Mouse (Mus musculus) intestine, embryonic 14.5 days (tissue): ENCODE measurements at regions not wholly inside any gene's neighbourhood (a gene's known extent, or its start where the extent isn't known, plus 50 kb on each side); places are given as distances from the start of the nearest gene placed in this dataset.

Experiments used
- ATAC-seq: fragments of 200-750 bp; cut with Nextera tagmentation; replicated peaks from 2 replicates; pipeline ENCODE4 v1.8.0; 2017; ENCODE audit warnings: low read depth, moderate number of reproducible peaks, moderate TSS enrichment, moderate library complexity; ENCODE audit not compliant: low FRiP score, low TSS enrichment
- DNase-seq: peaks from one replicate; pipeline ENCODE4 v3.0.0-alpha.2; 2018; ENCODE audit warnings: low spot score
- H3K27ac ChIP-seq: fragments of 300-500 bp; sonication (generic); 2 replicates; pipeline ENCODE4 v1.5.1; 2014; ENCODE audit warnings: low read depth, mild to moderate bottlenecking, control low read depth
- H3K27me3 ChIP-seq: fragments of 300-500 bp; sonication (generic); replicated peaks from 2 replicates; pipeline ENCODE4 v1.6.1; 2014; ENCODE audit warnings: low read length, control low read depth; ENCODE audit not compliant: control insufficient read depth, insufficient read depth
- H3K36me3 ChIP-seq: fragments of 300-500 bp; sonication (generic); 2 replicates; pipeline ENCODE4 v1.6.1; 2014; ENCODE audit warnings: low read length, control low read depth; ENCODE audit not compliant: control insufficient read depth, insufficient read depth
- H3K4me1 ChIP-seq: fragments of 300-500 bp; sonication (generic); replicated peaks from 2 replicates; pipeline ENCODE4 v1.6.1; 2014; ENCODE audit warnings: low read length, control low read depth, mixed read lengths; ENCODE audit not compliant: control insufficient read depth, insufficient read depth
- H3K4me2 ChIP-seq: fragments of 300-500 bp; sonication (generic); 2 replicates; pipeline ENCODE4 v1.6.1; 2014; ENCODE audit warnings: low read length
- H3K4me3 ChIP-seq: fragments of 300-500 bp; sonication (generic); 2 replicates; pipeline ENCODE4 v1.5.1; 2014; ENCODE audit warnings: low read depth, low read length, control low read depth, mixed read lengths
- H3K9ac ChIP-seq: fragments of 300-500 bp; sonication (generic); 2 replicates; pipeline ENCODE4 v1.6.1; 2014; ENCODE audit warnings: mild to moderate bottlenecking, low read length
- H3K9me3 ChIP-seq: fragments of 300-500 bp; sonication (generic); 2 replicates; pipeline ENCODE4 v1.6.1; 2016; ENCODE audit warnings: low read length, control low read depth; ENCODE audit not compliant: control insufficient read depth
- WGBS: fragments of 180-500 bp; shearing (Covaris S2); extraction: QIAGEN DNeasy Blood & Tissue Kit; methylation state at CpG from one replicate; pipeline ENCODE4 v1.1.7; 2014; 5-methylcytosine and 5-hydroxymethylcytosine counted together

DNA sequence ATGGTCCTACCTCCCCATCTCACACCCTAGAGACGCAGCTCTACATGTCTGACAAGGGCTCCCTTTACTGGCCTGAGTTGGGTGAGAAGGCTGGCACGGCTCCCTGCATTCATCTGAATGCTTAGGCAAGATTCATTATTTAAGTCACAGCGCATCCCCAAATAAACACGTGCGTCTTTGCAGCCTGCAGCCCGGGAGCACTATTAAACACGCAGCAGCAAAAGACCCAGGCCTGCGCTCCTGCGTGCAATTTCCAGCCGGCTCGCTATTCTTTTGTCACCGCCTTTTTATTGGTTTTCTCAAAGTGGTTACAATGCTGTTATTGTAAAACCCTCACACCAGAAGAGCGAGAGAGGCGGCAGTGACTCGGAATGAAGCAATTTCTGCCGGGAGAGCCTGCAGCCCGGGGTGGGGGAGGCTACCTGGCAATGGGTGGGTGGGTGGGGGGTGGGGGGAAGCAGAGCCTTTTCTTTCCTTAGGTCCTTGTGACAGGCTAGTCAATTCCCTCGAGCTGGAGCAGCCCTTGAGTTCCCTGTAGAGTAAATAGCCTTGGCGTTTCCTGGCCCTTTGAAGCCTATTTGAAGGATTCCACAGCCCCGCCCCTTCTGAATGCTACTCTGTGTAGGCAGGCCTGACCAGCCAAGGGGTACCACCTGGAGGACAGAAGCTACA lies 333.3 kb downstream of the Bcor start:
- no peaks in the 10 kb centered on the region for H3K27me3 ChIP-seq
- ATAC-seq (no peak), DNase-seq (no peak)
- H3K36me3 ChIP-seq = no peaks in the 10 kb centered on the region
- H3K4me3 ChIP-seq = no peak overlapping the region
- H3K27ac ChIP-seq = no peak overlapping the region
- no peaks in the 10 kb centered on the region; the same call in 1 of the 2 replicates for H3K4me1 ChIP-seq
- 21% methylated on average over 20 of the region's 20 CpGs for whole genome bisulfite sequencing
- no peaks in the 10 kb centered on the region for H3K9me3 ChIP-seq
- peak overlapping the region; percentile 13; the same call in 1 of the 2 replicates for H3K4me2 ChIP-seq
- no peak overlapping the region for H3K9ac ChIP-seq

DNA sequence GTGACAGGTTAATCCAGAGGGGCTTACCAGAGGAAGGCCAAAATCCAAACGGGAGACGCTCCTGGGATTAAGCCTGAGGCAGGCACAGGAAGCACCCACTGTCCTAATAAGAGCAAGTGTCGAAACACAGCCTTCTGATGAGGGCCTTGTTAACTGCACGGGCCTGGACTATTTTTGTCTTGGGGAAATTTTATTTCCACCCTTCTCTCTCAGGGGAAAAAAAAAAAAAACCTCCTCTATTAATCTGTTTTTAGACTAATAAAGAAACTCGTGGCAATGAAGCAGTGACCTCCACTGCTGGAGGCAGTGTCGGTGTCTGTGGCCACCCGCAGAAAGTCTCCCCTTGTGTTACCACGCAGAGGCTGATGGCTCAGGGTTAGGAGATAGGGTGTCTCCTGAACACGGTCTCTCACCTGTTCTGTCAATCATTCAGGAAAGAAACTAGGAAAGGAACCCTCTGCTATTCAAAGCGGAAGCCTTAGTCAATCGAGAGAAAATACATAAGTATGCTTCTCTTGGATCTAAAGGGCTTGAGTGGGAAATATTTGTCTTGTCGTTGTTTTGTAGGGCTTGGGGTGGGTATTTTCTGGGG lies 330.6 kb downstream of the Bcor start:
- H3K9ac ChIP-seq = no peak overlapping the region
- H3K4me3 ChIP-seq = no peak overlapping the region
- WGBS = 74% methylated on average over 12 of the region's 12 CpGs
- ATAC-seq (no peak), DNase-seq (no peak)
- no peak overlapping the region for H3K27ac ChIP-seq
- no peaks in the 10 kb centered on the region for H3K36me3 ChIP-seq
- H3K27me3 ChIP-seq = no peaks in the 10 kb centered on the region
- H3K9me3 ChIP-seq = no peaks in the 10 kb centered on the region
- no peak overlapping the region for H3K4me2 ChIP-seq
- H3K4me1 ChIP-seq = no peaks in the 10 kb centered on the region; the same call in 1 of the 2 replicates

DNA sequence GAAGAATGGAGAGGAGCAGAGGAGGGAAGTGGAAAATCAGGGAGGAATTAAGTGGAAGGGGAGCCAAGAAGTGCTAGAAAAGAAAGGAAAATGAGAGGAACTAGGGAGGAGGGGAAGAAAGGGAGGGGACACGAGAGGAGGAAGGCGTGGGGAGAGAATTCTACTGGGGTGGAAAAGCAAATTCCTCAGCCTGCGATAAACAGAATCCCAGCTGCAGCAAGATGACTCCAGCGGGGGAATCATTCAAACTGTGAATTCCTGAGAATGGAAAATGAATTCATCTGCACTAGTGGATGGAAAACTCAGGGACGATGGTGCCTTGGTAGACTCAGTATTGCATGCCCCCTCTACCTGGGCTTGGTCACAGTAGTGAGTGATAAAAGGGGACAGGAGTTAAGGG lies 322.6 kb downstream of the Bcor start:
- no peak for DNase-seq
- H3K4me2 ChIP-seq = no peak overlapping the region
- 27% methylated on average over 5 of the region's 5 CpGs for WGBS
- H3K27ac ChIP-seq = peak overlapping the region; percentile 47; the same call in 1 of the 2 replicates
- H3K27me3 ChIP-seq = no peaks in the 10 kb centered on the region
- no peak overlapping the region for H3K9ac ChIP-seq
- no peaks in the 10 kb centered on the region for H3K9me3 ChIP-seq
- peaks cover 4% of the 10 kb centered on the region; the same call in 1 of the 2 replicates for H3K4me1 ChIP-seq
- ATAC-seq = no peak
- H3K4me3 ChIP-seq = no peak overlapping the region
- H3K36me3 ChIP-seq = no peaks in the 10 kb centered on the region

DNA sequence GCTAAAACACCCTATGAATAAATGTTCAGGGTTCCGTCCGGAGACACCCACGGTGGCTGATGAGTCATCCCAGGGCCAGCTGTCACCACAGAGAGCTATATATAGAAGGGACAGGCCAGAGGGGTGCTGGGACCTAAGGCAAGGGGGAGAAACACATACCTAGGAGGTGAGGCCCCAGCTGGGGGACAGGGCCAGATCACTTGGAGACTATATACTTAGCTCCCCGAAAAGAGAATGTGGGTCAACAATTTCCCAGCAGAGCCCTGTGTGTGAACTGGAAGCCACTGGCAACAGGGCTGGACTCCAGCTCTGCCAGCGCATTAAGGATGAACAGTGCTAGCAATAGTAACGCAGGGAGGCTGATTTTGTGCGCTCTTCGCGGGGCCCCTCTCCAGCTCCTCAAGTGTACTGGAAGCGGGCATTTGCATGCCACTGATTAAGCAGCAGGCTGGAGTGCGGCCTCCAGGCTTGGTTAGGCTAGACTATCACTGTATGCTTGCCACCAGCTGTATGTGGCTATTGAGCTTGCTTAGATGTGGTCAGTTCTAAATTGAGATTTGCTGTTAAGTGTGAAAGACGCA lies 320.4 kb downstream of the Bcor start:
- H3K4me2 ChIP-seq = no peak overlapping the region
- no peaks in the 10 kb centered on the region for H3K9me3 ChIP-seq
- H3K27me3 ChIP-seq = no peaks in the 10 kb centered on the region
- no peak overlapping the region for H3K4me3 ChIP-seq
- H3K36me3 ChIP-seq = no peaks in the 10 kb centered on the region
- peaks cover 4% of the 10 kb centered on the region; the same call in 1 of the 2 replicates for H3K4me1 ChIP-seq
- DNase-seq (no peak), ATAC-seq (no peak)
- whole genome bisulfite sequencing = 68% methylated on average over 12 of the region's 12 CpGs
- peak overlapping the region; percentile 57; the same call in 1 of the 2 replicates for H3K27ac ChIP-seq
- H3K9ac ChIP-seq = no peak overlapping the region

DNA sequence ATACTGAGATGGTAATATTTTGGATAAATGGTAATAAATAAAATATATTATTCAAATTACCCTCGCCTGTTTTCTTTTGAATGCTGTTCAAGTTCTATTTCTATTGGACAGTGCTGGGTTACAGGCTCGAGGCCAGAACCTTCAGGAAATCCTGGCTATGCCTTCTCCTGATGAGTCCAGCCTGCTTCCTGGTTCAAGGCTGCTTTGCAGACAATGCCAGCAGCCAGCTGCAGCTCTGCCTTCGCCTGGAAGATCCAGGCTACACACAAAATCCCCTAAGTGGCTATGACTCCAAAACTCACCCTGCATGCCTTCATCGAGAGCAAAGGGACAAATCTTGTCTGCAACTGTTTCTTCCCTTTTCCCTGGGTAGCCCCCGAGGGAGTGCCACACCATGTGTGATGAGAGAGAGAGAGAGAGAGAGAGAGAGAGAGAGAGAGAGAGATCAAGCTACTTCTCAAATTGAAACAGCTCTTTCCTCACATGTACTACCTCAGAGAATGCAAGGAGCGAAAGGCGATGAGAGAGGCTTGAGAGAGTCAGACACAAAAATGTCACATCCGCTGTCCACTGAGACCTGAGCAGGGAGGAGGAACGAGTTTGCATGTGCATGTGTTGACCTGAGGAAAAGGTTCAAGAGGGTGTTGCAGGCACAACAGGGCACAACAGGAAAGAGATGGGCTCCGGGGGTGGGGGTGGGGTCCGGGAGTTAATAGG lies 319.7 kb downstream of the Bcor start:
- Histone ChIP-seq H3K9ac (no peak overlapping the region), H3K27me3 (no peaks in the 10 kb centered on the region), H3K4me2 (no peak overlapping the region), H3K9me3 (no peaks in the 10 kb centered on the region), H3K4me1 (peaks cover 4% of the 10 kb centered on the region; the same call in 1 of the 2 replicates), H3K27ac (0 out of 2 replicates have a peak overlapping the region, but pooled peaks have one; percentile 57), H3K4me3 (no peak overlapping the region), H3K36me3 (no peaks in the 10 kb centered on the region)
- ATAC-seq (no peak), DNase-seq (no peak)
- WGBS = 61% methylated on average over 10 of the region's 11 CpGs

DNA sequence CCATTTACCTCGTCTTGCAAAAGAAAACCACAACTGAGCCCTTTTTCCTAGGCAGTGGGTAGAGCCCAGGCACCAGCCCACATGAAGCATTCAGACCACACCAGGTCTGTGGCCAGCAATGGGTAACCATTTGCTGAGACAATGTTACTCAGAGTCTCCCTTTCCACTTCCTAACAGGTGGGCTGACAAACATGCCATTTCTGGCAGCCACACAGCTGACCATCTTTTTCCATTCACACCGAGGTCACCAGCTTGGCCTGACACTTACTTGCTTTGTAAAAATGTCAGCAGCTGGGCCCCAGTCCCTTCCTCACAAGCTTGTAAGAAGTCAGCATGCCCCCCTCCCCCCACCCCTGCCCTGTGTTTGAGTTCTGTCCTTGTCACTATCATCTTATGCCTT lies 314.6 kb downstream of the Bcor start:
- DNase-seq = no peak
- Histone ChIP-seq H3K36me3 (no peaks in the 10 kb centered on the region), H3K4me3 (no peak overlapping the region), H3K4me2 (no peak overlapping the region), H3K27me3 (no peaks in the 10 kb centered on the region), H3K4me1 (no peaks in the 10 kb centered on the region), H3K9me3 (no peaks in the 10 kb centered on the region), H3K9ac (no peak overlapping the region), H3K27ac (no peak overlapping the region)
- ATAC-seq = no peak
- WGBS = 51% methylated on average over 2 of the region's 2 CpGs

DNA sequence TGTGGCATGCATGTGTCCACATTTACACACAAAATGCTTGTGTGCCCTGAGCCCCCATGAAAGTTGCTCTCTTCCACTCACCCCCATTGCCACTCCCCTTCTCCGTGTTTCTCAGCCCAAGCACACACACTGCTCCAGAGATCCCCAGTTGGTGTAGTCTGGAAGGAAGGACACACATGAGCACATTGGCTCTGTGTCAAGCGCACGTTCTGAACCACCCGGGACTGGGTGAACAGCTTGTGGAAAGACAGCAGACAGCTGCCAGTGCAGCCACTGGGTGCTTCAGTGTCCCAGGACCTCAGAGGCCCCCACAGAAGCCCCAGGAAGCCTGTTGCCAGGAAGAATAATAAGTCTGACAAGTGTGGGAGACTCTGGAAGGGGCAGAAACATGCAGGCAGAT lies 304.2 kb downstream of the Bcor start:
- ATAC-seq (no peak), DNase-seq (no peak)
- no peaks in the 10 kb centered on the region for H3K36me3 ChIP-seq
- no peak overlapping the region for H3K4me2 ChIP-seq
- no peak overlapping the region for H3K4me3 ChIP-seq
- H3K27ac ChIP-seq = no peak overlapping the region
- no peaks in the 10 kb centered on the region for H3K9me3 ChIP-seq
- WGBS = 62% methylated on average over 4 of the region's 4 CpGs
- peaks cover 4% of the 10 kb centered on the region; the same call in 1 of the 2 replicates for H3K27me3 ChIP-seq
- H3K4me1 ChIP-seq = no peaks in the 10 kb centered on the region; the same call in 1 of the 2 replicates
- no peak overlapping the region for H3K9ac ChIP-seq

DNA sequence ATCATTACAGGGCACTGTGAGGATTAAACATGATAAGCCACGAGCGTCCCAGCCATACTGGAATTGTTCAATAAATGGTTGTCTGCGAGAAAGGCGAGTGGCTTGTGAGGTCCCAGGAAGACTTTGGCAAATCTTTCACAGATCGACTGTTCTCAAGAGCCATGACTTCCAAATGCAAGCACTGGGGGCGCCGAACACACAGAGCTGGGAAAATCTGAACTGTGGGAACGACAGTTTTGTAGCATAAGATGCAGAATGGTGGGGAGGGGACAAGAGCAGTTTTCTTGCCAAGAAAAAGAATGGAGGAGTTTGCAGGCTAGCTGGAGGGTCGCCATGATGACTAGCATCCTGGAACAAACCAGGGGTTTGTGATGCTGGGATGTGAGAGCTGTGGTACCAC lies 300.8 kb downstream of the Bcor start:
- H3K4me3 ChIP-seq = no peak overlapping the region
- DNase-seq = no peak
- H3K27me3 ChIP-seq = peaks cover 11% of the 10 kb centered on the region; the same call in 1 of the 2 replicates
- no peak overlapping the region for H3K27ac ChIP-seq
- no peak overlapping the region for H3K4me2 ChIP-seq
- ATAC-seq = no peak
- no peaks in the 10 kb centered on the region for H3K36me3 ChIP-seq
- H3K9ac ChIP-seq = no peak overlapping the region
- H3K4me1 ChIP-seq = peaks cover 4% of the 10 kb centered on the region; the same call in 1 of the 2 replicates
- H3K9me3 ChIP-seq = no peaks in the 10 kb centered on the region
- WGBS = 57% methylated on average over 9 of the region's 9 CpGs
